Mouse (Mus musculus) embryo, embryonic 10 days (tissue): ENCODE data around the gene Anxa11.
"Not testable (repeated sequence)": the region's sequence is repeated elsewhere in the genome, so short reads cannot be mapped to it uniquely, and the experiment has no call there.

Source experiments
- DNase-seq: peaks from one replicate; pipeline ENCODE4 v3.0.0-alpha.2; 2015; ENCODE audit warnings: low spot score

The Anxa11 gene

DNA sequence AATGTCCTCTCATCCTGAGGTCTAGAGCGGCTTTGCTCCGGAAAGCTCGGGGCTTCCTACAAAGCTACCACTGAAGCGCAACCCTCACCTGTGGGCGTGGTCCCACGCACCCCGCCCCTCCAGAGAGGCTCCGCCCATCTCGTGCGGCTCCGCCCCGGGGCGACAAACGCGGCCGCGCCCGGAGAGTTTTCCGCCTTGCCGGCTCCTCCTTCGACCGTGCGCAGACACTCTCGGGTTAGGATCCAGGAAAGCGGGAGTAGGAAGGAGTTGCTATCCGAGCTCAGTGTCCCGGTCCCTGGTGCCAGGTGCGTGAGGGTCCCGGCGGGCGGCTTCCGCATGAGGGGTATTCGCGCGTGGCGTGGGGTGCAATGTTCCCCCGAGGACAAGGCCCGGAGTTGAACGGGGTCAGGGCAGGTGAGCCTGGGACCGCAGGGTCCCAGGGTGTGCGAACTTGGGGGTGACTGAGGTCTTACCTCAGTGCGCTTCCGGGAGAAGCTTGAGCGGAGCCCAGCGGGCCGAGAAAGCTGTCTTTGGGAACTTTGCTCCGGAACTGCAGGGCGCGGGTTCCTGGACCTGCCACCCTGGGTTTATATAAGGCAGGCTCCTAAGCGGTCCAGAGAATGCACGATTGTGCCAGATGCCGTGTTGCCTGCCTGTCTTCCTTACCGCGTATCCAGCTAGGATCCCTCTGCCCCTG, at the start of gene Anxa11:
Gene Anxa11 (plus strand): TSS at position 166 of the 697 bp plus-strand sequence.
- peak; percentile 83 for DNase-seq

DNA sequence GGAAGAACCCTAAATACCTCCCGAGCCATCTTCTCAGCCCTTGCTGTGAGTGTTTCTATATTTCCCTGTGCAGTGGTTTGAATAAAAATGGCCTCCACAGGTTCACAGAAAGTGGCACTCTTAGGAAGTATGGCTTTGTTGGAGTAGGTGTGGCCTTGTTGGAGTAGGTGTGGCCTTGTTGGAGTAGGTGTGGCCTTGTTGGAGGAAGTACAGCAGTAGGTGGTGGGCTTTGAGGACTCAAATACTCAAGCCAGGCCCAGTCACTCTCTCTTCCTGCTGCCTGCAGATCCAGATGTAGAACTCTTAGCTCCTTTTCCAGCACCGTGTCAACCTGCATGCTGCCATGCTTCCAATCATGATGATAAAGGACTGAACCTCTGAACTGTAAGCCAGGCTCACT, 47.6 kb upstream of the Anxa11 start:
- no peak for DNase-seq

DNA sequence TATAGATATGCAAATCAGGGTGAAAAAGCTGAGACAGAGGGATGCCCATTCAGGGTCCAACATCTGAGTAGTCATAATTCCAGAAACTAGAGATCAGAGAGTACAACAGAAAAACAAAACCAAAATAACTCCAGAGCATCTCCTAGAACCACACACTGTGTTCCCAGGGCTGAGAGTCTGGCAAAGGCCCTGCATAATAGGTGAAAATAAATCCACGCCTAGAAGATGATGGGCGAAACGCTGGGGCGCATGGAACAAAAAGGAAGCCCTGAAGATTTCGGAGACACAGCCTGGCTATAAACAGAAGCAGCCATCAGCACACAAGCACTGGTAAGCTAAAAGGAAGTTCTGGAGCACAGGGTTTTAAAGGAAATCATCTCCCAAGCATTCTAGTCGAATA, 46.9 kb upstream of the Anxa11 start:
- no peak for DNase-seq

DNA sequence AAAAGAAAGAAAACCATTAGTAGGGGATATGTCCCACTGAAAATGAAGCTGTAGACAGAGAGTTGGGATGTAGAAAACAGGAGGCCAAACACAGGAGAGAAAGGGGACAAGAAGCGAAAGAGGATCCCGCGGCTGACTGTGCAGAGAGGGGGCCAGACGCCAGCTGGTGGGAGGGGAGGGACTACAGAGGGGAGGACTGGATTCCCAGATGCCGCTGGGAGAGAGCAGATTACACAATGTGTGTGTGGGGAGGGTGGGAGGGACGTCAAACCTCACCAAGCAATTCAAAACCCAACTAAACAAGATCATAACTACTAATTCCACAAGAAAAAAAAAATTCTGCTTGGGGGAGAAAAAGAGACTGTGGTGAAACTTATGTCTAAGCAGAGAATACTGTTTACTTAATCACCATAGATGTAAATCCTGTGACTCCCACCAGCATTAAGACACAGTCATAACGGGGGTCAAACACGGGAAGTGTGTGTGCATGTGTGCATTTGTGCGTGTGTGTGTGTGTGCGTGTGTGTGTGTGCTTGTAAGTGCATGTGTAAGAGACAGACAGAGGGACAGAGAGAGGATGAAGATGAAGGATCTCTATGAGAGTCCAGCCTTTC, 46.3 kb upstream of the Anxa11 start:
- DNase-seq: peak; percentile 68

DNA sequence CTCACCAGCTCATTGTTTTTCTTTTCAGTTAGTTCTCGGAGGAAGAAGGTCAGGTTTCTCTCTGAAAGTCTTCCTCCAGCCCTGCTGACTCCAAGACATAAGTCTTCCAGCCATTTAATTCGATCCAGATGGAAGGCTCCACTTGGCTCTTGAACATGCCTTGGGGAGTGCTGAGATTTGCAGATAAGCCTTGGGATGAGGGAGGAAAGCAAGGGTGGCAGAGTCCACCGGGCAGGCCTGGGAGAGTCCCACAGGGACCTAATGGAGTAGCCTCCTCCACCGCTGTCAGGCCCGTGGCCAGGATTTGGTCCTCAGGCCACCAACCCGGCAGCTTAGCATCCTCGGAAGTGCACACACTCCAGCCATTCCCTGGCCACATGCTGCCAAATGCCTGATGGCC, 45.3 kb upstream of the Anxa11 start:
- DNase-seq: peak; percentile 79

DNA sequence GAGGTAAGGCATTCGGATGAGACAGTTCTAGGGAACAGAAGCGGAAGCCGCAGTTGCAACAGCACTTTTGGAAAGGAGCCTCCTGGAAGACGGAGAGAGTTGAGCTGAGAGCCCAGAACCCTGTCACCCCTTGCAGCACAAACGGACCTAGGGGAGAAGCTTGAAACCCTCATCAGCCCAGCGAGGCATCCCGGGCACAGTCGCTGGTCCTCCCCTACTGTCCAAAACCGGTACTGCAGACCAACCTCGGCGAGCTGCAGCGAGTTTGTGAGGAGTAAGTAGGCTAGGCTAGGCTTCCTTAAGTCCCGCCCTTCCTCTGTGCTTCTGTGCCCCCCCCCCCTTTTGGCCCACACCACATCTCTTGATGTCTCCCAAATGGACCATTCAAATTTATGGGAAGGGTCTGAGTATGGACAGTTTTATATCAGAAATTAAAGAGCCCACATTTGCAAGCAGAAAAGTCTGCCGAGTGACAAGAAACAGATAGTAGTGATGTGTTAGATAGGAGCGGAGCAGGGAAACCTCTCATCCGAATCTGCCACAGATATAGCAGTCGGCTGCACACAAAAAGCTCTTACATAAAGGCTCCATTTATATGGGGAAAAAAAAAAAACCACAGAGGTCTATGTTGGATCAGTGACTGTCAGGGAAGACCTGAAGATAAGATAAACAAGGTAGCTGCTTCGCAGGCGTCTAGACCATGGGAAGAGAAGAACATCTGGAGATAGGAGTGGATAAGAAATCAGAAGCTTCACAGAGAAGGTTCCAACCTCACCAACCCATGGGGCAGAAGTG, 41.6 kb upstream of the Anxa11 start:
- peak; percentile 92 for DNase-seq

DNA sequence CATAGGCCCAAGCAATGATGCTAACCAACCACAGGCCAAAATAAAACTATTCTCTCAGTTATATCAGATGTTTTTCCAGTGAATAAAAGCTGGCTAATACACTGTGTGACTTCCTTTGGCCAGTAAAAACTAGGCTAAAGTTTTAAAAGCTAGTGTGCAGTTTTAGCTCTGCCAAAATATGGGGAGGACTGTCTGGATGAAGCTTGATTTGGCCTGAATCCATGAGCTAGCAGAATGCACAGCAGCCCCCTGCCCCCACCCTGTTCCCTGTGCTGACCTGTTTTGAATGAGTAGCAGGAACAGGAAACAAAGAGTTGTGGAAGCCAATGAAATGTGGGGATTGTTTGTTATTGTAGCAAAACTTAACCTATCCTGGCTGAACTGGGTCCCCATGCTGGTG, 39.4 kb upstream of the Anxa11 start:
- DNase-seq: no peak

DNA sequence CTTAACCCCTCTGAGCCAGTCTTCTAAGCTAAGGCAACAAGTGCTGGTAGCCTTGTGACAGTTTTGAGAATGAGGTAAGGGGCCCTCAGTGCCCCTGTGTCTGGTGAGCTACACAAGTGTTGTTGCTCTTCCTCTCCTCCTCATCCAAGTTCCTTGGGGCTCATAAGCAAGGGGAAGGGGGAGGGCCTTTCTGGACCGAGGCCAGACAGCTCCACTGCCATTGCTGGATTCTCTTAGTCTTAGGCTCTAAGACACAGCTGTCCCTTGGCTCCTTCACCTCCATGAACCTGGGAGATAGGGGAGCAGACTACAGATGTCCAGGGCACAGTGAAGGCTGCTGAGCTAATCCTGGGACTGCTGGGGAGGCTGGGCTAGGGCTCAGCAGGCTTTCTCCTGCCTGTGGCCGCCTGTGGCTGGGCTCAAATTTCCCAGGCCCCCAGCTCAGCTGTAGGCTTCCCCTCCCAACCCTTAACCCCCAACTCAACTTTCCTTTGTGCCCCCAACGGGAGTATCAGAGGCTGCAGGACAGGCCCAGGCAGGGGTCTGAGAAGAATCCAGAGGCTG, 38.6 kb upstream of the Anxa11 start:
- no peak for DNase-seq

DNA sequence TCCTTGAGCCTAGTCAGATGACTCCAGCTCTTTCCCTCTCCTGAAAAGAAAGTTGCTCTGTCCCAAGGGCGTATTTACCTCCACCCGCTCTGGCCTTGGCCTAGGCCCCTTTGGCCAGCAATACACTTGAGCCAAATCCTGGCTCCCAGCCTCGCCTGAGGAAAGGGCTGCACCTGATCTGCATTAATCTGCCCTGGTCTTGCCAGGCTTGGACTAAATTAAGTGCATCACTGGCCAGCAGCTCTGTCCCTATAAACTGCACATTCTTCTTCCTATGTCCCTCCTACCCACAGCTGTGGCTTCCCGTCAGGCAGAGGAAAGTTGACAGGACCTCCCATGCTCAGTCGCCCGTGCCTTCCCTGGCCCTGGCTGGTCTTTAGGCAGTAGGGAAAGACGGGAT, 36.1 kb upstream of the Anxa11 start:
- no peak for DNase-seq

DNA sequence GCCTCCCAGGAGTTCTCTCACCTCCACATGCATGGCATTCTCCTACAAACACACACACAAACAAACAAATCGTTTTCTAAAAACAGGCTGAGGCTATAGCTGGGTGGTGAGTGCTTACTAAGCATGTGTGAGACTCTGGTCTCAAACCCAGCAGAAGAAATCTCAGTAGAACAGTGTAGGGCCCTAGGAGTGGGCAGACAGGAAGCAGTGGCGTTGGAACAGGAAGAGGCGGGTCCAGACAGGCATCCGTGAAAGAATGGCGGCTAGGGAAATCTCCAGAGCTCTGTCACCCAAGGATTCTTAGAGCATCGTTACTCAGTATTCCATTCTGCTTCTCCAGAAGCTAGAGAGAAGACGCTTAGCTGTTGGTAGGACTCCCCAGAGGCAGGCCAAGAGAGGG, 35.4 kb upstream of the Anxa11 start:
- DNase-seq: no peak

DNA sequence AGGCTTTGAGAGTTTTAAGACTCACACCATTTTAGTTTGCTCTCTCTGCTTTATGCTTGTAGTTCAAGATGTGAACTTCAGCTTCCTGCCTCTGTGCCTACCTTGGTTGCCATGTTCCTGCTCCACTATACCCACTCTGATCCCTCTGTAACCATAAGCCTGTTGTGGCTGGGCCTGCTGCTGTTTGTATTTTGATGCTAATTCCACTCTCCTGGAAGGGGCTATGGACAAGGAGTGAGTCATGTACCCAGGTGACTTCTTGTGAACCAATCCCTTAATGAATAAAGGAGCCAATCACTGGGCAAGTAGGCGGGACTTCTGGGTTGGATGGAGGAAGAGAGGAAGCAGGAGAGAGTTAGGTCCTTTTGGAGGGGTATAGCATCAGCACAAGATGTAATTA, 30.9 kb upstream of the Anxa11 start:
- not testable (repeated sequence) for DNase-seq

DNA sequence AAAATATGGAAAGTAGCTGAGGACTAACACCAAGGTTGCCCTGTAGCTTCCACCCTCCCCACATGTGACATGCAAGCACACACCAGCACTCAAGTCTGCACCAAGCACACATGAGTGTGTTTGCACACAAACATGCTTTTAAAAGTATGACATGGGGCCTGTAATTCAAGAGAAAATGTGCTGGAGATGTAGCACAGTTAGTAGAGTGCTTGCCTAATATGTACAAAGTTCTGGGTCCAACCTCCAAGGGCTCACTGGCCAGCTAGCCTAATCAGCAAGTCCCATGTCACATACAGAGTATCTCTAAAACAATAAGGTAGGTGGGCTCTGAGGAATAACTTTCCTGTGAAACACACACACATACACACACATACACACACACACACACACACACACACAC, 27.8 kb upstream of the Anxa11 start:
- DNase-seq: no peak

DNA sequence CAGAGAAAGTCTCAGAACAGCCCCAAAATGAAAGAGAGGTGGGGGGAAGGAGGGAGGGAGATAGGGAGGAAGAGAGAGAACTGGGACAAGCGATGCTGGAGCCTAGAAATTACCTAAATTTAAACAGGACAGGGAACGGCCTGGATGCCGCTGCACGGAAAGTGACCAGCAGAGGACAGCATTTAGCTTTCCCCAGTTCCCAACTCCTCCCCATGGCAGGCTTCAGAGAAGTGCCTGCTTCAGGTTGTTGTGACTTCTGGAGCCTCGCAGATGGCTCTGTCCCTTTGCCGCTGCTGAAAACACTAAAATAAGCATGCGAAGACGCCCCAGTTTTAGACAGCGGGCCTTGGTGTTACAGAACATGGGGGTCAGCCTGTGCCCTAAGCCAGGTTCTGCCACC, 25.5 kb upstream of the Anxa11 start:
- DNase-seq: peak; percentile 88

DNA sequence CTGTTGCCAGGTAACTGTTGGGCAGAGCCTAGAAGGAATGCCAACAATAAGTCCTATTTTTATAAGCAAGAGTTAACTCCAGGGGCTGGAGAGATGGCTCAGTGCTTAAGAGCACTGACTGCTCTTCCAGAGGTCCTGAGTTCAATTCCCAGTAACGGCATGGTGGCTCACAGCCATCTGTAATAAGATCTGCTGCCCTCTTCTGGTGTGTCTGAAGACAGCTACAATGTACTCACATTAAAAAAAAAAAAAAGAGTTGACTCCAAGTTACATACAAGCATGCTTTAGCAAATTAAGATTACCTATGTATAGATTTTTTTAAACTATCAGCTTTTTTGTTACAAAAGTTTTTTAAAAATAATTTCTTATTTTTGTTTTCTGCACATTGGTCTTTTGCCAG, 19.4 kb upstream of the Anxa11 start:
- DNase-seq: no peak

DNA sequence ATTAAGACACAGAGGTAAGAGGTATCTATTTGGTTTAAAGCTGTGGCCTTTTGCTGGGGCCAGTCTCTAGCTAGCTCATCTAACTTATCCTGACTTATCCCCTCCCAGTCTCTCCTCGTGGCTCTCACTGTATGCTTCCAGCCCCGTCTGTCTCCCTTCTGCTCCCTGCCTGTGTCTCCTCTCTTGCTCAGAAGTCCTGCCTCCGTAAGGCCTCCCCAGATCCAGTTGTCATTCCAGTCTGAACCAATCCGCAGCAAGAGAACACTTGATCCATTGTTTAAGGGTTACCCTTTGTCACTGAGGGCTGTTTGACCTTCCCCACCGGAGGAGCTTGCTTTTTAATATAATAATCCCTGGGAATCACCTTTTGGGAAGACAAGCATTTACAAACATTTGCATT, 17.0 kb upstream of the Anxa11 start:
- DNase-seq: no peak

DNA sequence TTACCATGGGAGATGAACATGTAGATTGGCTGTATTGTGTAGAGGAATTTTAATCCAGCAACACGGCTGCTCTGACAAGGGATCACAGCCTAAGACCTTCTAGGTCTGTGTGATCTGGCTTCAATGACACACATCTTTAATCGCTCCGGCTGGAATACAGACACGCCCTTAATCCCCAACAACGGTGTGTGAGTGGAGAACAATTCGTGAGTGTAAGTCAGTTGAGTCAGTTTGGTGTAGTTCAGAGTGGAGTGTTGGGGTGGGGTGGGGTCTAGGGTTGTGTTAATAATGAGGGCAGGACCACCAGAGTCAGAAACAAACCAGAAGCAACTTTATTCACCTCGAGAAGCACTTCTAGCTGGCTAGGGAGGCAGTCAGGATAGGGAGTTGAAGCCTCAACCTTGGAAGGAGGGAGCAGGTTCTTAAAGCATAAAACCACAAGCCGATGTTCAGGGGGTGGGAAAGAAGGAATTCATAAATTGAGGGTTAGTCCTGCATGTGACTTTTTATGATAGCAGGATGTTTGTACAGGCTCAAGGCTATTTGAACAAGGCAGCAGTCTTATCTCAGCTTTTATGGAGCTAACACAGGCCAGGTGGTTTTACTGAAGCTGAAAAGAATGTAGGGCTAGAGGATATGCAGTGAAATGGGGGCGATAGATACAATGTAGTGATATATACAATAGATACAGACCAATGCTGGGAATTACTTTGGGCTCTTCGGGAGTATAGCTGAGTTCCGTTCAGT, 15.9 kb upstream of the Anxa11 start:
- DNase-seq: no peak

DNA sequence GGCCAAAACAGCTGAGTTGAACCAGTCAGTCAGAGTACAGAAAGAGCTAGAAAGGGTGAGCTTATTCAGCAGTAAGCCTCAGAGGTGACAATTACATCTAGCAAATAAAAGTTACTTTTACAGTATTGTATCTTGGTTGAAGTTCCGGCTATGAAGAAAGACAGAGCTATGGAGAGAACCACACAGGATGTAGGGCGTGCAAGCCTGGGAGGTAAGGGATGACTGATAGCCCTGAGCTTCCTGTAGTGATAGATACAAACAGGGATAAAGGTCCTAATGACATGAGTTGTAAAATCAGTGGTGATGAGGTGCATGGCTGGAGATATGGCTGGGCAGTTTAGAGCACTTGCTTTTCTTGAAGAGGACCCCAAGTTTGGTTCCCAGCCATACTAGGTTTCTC, 15.1 kb upstream of the Anxa11 start:
- DNase-seq: no peak

DNA sequence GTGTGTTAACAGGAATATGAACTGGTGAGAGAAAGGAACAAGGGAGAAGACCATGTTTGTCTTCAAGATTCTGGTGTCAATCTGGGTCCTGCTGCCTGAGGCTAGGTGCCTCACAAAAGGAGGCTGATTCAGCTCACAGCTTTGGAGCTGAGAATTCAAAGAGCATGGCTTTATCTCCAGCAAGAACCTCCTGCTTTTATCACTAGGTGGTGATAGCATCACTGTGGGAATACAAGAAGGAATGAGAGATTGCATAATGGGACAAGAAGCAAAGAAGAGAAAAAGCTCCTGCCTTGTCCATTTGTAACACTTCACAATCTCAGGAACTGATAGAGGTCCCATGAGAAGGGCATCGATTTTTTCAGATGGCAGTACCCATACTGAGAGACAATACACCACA, 10.6 kb upstream of the Anxa11 start:
- no peak for DNase-seq

DNA sequence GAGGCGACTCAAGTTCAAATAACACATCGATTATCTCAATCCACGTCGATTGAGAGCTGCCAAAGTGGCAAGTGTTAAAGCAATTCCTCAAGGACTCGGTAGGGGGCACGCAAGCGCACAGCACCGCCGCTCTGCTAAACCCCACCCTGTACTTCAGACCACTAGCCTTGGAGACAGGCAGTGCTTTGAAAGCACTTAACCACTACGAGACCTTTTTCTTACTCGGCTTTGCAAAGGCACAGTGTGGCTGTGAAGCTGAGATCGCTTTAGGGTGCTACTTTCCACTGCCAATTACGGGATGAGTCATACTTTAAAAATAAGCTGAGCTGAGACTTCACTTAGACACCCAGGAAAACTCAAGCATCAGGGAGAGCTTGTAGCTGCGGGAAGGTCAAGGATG, 9.7 kb upstream of the Anxa11 start:
- DNase-seq: peak; percentile 83

DNA sequence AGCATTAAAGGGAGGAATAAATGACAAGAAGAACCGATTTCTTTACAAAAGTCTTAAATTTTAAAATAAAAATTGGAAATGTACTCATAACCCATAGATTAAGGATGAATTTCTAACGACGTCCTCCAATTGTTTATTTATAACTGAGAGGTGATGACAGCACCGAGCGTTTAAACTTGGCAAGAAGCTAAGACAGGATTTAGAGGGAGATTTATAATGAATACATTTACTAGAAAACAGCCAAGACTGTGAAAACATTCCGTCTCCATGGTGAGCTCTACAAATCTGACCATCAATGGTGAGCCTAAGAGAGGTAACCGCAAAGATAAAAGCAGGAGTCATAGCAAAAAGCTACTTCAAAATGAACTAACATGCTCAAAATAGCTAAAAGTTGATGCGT, 3.5 kb upstream of the Anxa11 start:
- DNase-seq: no peak

DNA sequence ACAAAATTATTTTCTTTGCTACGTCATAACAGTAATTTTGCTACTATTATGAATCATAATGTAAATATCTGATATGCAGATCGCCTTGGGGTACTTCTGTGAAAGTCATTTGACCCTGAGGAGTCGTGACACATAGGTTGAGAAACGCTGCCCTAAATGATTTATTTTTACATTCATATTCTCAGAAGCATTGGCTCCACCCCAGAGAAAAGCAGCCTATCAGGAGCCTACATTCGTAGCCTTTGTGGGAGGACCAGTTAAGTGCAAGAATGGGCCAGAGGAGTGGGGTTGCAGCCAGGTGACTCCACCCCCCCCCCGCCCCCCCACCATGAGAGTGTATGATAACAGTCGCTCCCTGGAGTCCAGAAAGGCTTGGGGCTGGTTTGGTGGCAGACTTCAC, 2.2 kb upstream of the Anxa11 start:
- no peak for DNase-seq

DNA sequence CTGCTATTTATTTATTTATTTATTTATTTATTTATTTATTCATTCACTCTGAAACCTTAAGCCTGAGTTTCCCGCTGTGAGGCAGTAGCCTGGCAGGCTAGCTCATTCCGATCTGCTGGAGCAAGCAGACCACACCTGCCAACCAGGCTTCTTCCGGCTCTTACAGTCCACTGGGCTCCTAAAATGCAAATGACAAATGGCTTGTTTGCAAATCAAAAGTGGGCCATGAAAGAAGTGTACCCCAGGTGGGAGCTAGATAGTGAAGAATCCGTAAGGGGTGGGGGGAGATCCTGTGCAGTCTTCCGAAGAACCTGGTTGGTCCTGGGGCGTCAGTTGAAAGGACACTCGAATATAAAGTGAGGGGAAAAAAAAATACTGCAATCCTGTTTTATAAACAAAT, 995 bp upstream of the Anxa11 start:
- no peak for DNase-seq
